Comparison of ENCODE assay signal across 8 mouse cellular contexts in the genomic region with DNA sequence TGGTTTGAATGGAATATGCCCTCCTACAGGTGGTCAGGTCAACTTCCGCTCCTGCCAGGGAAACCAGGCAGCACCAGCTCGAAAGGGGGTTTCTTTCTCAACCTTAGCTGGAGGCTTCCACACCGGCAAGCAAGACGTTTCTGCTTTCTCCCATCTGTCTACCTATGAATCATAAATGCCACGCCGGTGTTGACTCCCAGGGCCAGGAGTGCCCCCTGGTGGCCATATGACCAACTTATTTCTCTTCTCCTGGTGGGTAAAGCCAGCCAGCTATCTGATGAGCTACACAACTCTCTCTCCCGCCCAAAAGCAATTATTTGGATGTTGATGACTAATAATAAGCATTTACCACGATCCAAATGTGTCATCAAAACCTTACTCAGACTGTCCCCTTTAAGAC. TPM values are rescaled to one million over a fixed set of nuclear protein-coding genes. Genes with fewer than 3 reads are reported as not detected.
A peak's percentile ranks its signal among the peaks of the same experiment; 100 is the strongest.
DNase-seq lines count a peak whose midpoint lies in the region; ATAC-seq lines count a peak whose summit lies in the region.

No protein-coding gene starts in this region.

- DNase-seq in adrenal gland, adult 18-20 months (ENCODE audit: low spot score in 2 of 2), result peak; percentile 80 to 85
- peak; percentile 85 for DNase-seq in embryo, embryonic 10 days (ENCODE audit: low spot score)
- DNase-seq in heart, adult 9 months (ENCODE audit: low spot score in 2 of 2), result peak; percentile 41 to 72
- peak; percentile 86 to 94 for DNase-seq in kidney, postnatal 25 days
- peak; percentile 62 to 76 for DNase-seq in lung, adult 18-20 months
- peak; percentile 36 for DNase-seq in retina, adult 2 months (ENCODE audit: low read depth, low spot score)
- peak; percentile 77 for DNase-seq in thymus, postnatal 25 days

- ATAC-seq in CD4-positive, CD25-positive, alpha-beta regulatory T cell, adult 4 months, result peak; percentile 81

RNA-seq across cellular contexts. Expression of gene Lrrc10, which starts 11.4 kb away (rescaled TPM):
- polyA plus RNA-seq in CD4-positive, CD25-positive, alpha-beta regulatory T cell, adult 4 months (2017; shearing (Covaris generic)), result not detected
- not detected for total RNA-seq in adrenal gland, adult 18-20 months (2021)

RNA-seq across cellular contexts. Expression of gene Cct2, which starts 29.8 kb away (rescaled TPM):
- polyA plus RNA-seq in CD4-positive, CD25-positive, alpha-beta regulatory T cell, adult 4 months (2017; shearing (Covaris generic)), result 100 to 1,000 TPM; 185 to 226 TPM
- 100 to 1,000 TPM; 211 to 254 TPM for total RNA-seq in adrenal gland, adult 18-20 months (2021)

RNA-seq across cellular contexts. Expression of gene Best3, which starts 47.7 kb away (rescaled TPM):
- not detected for polyA plus RNA-seq in CD4-positive, CD25-positive, alpha-beta regulatory T cell, adult 4 months (2017; shearing (Covaris generic))
- under 1 TPM; 0.20 to 0.29 TPM for total RNA-seq in adrenal gland, adult 18-20 months (2021)

Comparison
In these comparisons a context has a peak if more than half of its experiments do, and no peak if none do; other contexts are left out.
1. Peak in every context shown above with its lines: DNase-seq and ATAC-seq.
2. DNase-seq: peak in every context shown above with its lines; median percentile 90 in kidney, postnatal 25 days; 85 in embryo, embryonic 10 days; 82 in adrenal gland, adult 18-20 months; 77 in thymus, postnatal 25 days; 69 in lung, adult 18-20 months; 56 in heart, adult 9 months; 36 in retina, adult 2 months.